In genomic region chr3:32817357-32818326, GRCm38 (mm10) we compare ENCODE assay signal across 8 mouse cellular contexts. TPM values are rescaled to one million over a fixed set of nuclear protein-coding genes. Genes with fewer than 3 reads are reported as not detected.
A peak's percentile ranks its signal among the peaks of the same experiment; 100 is the strongest.
DNase-seq lines count a peak whose midpoint lies in the region; ATAC-seq lines count a peak whose summit lies in the region.

Gene Usp13, plus strand, starts transcription at chr3:32817546.

- no peaks in the 10 kb centered on the region for H3K27me3 ChIP-seq in hindbrain, embryonic 13.5 days

- peak; percentile 85 for DNase-seq in R1 (ENCODE audit: low read depth, low spot score)
- DNase-seq in cerebellum, postnatal 14 days = peak; percentile 72 to 78
- peak; percentile 49 to 65 for DNase-seq in frontal cortex, postnatal 25 days (ENCODE audit: low spot score in 2 of 2)
- peak; percentile 37 for DNase-seq in left cerebral cortex, adult 11 months (ENCODE audit: low spot score)
- peak; percentile 70 for DNase-seq in lung, postnatal 14 days
- peak; percentile 64 to 69 for DNase-seq in right cerebral cortex, adult 2 months (ENCODE audit: low spot score in 2 of 2)
- DNase-seq in T-cell, adult 2 months (ENCODE audit: low spot score) = no peak

- WGBS in hindbrain, embryonic 13.5 days = 0% methylated on average over 77 of the region's 84 CpGs

- peak within 1 kb of the TSS; percentile 83 for H3K4me3 ChIP-seq in hindbrain, embryonic 13.5 days

- H3K4me1 ChIP-seq in hindbrain, embryonic 13.5 days (replicated peaks) = peaks cover 11% of the 10 kb centered on the region

- no peaks in the 10 kb centered on the region for H3K36me3 ChIP-seq in hindbrain, embryonic 13.5 days

- H3K27ac ChIP-seq in hindbrain, embryonic 13.5 days = peak within 1 kb of the TSS; percentile 97

- ATAC-seq in hindbrain, embryonic 13.5 days (ENCODE audit: low FRiP score) = peak; percentile 88

- H3K9ac ChIP-seq in hindbrain, embryonic 13.5 days = peak within 1 kb of the TSS; percentile 93

- peak within 1 kb of the TSS; percentile 79 for H3K4me2 ChIP-seq in hindbrain, embryonic 13.5 days

- H3K9me3 ChIP-seq in hindbrain, embryonic 13.5 days = no peaks in the 10 kb centered on the region

RNA-seq across cellular contexts. Expression of gene Usp13, which starts in this region (rescaled TPM):
- 11.7 and 12.1 TPM in 2 replicates for polyA plus RNA-seq in hindbrain, embryonic 13.5 days (2015; fragmentation: Nextera tagmentation; extraction: Ambion mirVana)
